Mouse (Mus musculus) bone marrow macrophage, adult 2 months (primary cell): ENCODE results near the gene 1700020D05Rik.

Experiments
- CTCF ChIP-seq: IDR thresholded peaks from 2 replicates; pipeline ENCODE4 v1.5.1; 2012; ENCODE audit warnings: low read depth, mild to moderate bottlenecking, low read length, moderate library complexity
- POLR2A ChIP-seq: IDR thresholded peaks from 2 replicates; pipeline ENCODE4 v1.6.1; 2012; ENCODE audit warnings: mild to moderate bottlenecking, low read depth, low read length, borderline replicate concordance

DNA sequence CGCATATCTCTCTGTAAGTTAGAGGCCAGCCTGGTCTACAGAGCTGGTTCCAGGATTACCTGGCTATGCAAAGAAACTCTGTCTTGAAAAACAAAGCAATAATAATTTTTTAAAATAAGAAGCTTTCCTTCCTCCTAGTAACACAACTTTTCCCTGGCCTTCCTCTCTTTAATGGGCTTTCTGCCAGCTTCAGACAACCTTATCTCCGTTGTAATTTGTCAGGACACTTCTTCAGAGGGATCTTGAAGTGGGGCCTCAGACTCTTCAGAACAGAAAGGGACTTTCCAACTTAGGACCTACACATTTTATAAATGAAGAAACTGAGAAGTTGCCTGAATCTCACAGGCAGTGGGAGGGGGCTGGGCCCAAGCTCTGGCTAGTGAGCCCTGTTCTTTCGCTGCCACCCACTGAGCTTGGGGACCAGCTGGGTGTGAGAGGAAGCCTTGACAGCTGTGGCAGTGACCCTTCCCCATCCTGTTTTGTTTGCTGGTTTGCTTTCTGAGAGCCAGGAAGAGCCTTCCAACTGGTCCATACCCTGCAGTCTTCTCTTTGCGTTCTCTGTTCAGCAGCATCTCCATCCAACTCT lies 44.0 kb upstream of the 1700020D05Rik start:
- no peak for TF ChIP-seq CTCF
- TF ChIP-seq POLR2A, result no peak
